Mouse (Mus musculus) hematopoietic stem cell, adult 5-6 weeks (primary cell): ENCODE measurements around the gene Rcan1. TPM values are rescaled to one million over a fixed set of nuclear protein-coding genes. Genes with fewer than 3 reads are reported as not detected.
A peak's percentile ranks its signal among the peaks of the same experiment; 100 is the strongest.

Experiments
- ATAC-seq, 2 experiments: fragments of 125-278 bp in 1 of 2; replicated peaks in 1 of 2; 2 replicates each; pipeline ENCODE4 v1.8.0; 2016 to 2017; ENCODE audit warnings: inconsistent platforms in 2 of 2, mild to moderate bottlenecking in 2 of 2, moderate number of reproducible peaks in 2 of 2, low read depth in 1 of 2, moderate TSS enrichment in 1 of 2; ENCODE audit not compliant: low FRiP score in 2 of 2, poor library complexity in 2 of 2, severe bottlenecking in 2 of 2, insufficient read depth in 1 of 2, low TSS enrichment in 1 of 2
- total RNA-seq: library from RNA; stranded (forward); fragments of 172-1452, 232-1000 nt; gene quantifications from 2 replicates; pipeline ENCODE4 v1.2.3, GENCODE M21; 2017

Gene Rcan1
- total RNA-seq, 1 experiment from 2014 or later = 5.7 TPM

DNA sequence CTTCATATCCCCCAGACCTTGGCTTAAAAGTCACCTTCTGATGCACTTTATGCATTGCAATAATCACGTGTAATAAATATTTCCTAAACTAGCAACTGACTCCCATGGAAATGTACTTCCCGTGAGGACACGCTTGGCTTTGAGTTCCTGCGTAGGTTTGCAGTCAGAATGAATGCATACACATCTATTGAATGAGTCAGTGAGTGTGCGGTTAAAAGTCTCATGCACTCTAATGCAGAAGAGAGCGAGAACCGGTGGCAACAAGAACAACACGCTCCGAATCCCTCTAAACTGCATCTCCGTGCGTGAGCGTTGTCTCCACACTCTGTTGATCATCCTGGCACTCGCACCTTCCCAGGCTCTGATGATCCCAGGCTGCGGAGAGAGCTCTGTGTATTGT lies 21.6 kb downstream of the Rcan1 start:
- no peak for ATAC-seq

GRCm38 (mm10) chr16:92445377-92445776 lies 25.3 kb downstream of the Rcan1 start:
- no peak for ATAC-seq

- ATAC-seq = peak; percentile 47 to 52; a peak in 3 of 4 replicates
Observed at GRCm38 (mm10) chr16:92443644-92444113, 27.0 kb downstream of the Rcan1 start.

DNA sequence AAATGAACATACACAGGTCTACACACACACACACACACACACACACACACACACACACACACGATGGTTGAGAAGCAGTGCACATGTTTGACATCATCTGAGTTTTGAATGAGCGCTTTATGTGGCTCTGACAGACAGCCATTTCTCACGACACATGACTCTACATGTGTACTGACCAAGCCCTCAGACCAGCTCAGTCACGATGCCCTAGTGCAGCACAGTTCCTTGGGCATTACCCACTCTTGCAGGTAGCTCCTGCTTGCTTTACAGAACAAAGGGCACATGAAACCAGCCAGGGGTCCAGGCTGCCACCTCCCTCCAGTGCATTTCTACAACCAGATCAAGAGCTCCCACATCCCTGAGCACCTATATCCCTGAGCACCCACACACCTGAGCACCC lies 27.7 kb downstream of the Rcan1 start:
- no peak for ATAC-seq

GRCm38 (mm10) chr16:92442150-92442549 lies 28.5 kb downstream of the Rcan1 start:
- no peak for ATAC-seq

- ATAC-seq = no peak
Observed at GRCm38 (mm10) chr16:92441203-92441602, 29.5 kb downstream of the Rcan1 start.

- ATAC-seq = peak; percentile 48 to 70; a peak in 3 of 4 replicates
Observed at GRCm38 (mm10) chr16:92440229-92440628, 30.4 kb downstream of the Rcan1 start.

GRCm38 (mm10) chr16:92439775-92440174 lies 30.9 kb downstream of the Rcan1 start:
- ATAC-seq = no peak

DNA sequence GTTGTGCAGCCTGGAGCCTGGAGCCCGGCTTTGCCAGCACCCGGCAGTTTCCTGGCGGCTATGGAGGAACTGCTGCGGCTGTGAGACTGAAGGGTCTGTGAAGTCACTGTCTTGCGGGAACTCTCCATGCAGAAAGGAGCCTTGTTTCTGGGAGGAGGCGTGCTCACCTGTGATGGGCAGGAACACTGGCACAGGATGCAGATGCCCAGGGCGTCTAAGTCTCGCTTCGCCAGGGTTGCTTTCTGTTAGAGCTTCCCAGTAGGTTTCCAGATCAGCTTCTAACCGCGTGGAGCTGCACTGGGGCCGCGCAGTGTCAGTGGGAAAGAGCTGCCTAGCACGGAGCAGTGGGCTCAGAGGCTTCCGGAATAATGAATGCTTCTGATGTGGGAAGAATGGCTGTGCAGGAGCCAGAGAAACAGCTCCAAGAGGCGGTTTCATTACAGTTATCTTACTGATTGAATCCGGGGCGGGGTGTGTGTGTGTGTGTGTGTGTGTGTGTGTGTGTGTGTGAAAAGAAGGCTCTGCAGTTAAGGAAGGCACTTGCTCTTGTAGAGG lies 35.2 kb downstream of the Rcan1 start:
- ATAC-seq = no peak

GRCm38 (mm10) chr16:92433176-92433575 lies 37.5 kb downstream of the Rcan1 start:
- ATAC-seq = no peak

DNA sequence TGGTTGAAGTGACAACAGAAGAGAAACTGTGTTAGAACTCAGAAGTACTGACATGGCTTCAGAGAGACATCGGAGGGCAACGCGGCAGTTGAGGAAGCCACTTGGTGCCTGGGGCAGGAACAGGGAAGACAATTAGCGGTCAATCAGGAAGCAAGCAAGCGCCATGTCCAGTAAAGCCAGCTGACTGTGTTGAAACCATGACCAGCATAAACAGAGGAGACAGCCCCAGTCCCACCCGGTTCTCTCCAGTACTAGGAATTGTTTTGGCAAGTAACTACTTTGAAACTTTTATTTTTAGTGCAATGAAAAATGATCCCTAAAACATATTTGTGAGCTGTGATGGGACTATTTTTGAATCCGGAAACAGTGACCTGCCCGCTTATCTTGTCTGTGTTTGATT lies 39.9 kb downstream of the Rcan1 start:
- ATAC-seq = no peak

DNA sequence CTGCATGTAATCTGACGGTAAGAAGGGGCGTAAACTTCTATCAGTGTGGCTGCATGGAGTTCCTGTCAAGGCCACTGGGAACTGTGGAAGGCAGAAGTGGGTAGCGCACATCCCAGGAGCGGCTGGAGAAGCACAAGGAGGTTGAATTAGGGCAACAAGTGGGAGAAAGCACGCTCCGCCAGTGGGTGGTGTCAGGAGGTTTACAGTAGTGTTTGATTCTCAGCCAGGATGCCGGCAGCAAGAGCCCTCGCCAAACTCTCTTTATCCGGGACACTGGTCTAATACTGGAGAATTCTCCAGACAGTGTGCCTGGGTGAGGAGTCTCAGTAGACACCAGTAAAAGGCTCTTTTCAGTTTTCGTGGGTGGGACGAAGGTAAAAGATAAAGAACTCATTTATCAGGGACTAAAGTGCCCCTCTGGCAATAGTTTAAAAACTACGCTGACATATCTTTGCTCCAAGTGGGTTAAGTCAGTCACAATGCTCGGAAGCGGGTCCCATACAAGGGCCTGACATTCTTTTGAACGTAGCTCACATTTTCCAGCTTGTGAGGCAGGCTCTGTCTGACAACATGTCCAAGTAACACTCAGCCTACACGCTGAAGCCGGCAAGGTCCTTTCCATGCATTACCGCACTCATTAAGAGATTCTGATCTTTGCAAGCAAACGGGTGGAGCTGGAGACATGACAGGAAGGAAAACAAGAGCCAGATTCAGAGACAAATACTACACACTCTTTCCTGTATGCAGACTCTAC lies 42.3 kb downstream of the Rcan1 start:
- 0 out of 4 replicates have a peak, but pooled peaks of 1 of the 2 experiments have one; percentile 22 for ATAC-seq

DNA sequence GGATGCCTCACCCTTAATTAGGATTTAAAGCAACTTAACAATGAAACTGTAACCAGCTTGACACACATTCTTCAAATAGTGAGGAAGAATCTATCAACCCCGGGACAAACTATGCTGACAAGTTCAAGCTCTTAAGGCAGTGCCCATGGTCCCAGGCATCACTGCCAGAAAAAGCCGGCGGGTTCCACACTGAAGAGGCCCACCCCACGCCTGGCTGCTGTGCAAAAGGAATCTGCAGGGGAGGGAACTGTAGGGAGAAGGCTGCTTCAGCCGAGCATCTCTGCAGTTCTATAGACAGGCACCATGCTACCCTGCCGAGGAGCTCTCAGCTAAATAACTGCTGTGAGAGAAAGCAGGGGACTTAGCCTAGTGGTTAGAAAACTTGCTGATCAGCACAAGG lies 44.0 kb downstream of the Rcan1 start:
- ATAC-seq = no peak

DNA sequence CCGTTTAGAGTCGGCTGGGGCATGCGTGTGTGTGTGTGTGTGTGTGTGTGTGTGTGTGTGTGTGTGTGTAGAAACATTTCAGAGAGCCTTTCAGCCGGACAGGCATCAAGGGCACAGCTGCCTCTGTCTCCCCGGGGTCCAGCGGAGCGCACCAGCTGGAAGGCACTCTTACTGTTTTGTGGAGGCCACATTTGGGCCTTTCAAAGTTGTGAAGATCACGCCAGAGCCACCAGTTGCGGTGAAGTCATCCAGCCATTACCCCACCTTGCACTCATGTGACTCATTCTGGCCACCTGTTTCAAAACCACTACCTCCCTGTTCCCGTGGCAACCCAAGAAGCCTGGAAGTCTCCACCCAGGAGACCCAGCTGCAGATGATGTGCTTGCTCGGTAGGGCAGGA lies 44.8 kb downstream of the Rcan1 start:
- no peak for ATAC-seq

GRCm38 (mm10) chr16:92423363-92423762 lies 47.3 kb downstream of the Rcan1 start:
- no peak for ATAC-seq

DNA sequence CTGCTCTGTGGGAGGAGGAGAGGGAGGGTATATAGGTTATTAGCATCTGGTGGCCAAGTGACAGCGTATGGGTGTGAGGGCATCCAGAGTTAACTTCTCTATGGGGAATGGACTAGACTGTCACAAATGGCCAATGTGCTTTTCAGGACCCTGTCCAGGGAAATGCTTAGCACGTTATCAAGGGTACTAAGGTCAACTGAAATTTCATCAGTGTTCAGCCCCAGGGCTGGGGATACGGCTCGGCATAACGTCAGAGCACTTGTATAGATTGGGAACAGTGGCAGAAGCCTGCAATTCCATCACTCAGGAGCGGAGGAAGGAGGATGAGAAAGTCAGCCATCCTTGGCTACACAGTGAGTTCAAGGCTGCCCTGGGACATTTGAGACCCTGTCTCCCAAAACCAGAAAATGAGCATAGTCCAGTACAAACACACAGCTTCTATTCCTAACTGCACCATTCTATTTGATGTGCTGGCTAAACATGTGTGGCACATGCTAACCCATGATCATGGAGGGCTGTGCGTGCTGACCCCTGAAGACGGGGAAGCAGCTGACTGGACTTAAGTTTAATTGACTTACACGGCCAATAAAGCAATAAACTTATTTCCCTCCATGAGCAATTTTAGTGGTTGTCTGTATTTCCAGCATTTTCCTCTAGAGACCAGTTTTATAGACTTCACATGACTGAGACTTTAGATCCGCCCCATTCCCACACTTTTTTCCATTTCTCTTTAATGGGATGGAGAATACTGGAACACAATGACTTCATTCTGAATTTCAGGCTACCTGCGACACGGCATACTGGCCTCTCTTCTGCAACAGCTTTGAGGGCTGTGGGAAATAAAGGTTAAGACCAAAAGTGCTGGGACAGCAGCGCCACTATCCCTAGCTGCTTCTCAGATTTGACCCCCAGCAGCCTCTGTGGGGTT lies 48.0 kb downstream of the Rcan1 start:
- ATAC-seq = no peak

DNA sequence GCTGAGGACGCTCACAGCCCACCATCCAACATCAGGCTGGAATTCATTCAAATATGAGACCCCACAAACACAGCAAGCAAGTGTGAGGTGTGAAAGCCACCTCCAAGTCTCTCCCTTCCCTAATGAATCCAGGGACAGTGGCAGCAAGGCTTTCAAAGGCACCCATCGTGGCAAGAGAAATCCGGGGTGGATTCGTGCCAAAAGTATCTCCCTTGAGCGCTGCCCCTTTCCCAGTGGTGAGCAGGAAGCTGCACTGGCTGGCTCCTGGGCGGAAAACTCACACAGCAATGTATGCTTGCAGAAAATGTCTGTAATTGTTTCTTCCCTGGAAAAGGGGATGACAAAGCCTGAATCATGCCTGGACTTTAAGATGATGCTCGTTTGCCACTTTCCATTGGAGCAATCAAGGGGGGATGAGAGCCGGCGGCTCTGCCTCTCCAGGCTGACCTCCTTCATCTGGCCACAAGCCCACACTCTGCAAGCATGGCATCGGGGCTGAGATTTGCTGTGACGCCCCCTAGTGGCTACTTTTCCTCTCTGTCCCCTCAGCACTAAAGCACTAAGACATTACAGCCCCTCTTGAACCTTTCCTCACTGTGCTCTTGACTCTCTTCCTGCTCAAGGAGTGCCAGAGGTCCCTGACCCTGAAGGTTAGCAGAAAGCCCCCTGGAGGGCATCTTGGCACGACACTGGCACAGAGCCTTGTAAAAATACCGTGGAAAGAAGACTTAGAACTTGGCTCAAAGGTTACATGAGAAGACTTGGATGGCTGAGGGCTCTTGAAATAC lies 49.3 kb downstream of the Rcan1 start:
- ATAC-seq = no peak
